Mouse (Mus musculus) MEL (cell line): ENCODE measurements around the gene Tnfsf10.

Source experiments
- CTCF ChIP-seq, 3 experiments: IDR thresholded peaks in 2 of 3; conservative IDR thresholded peaks in 1 of 3; 2 replicates each; pipeline ENCODE4 v1.5.1; 2011 to 2012; ENCODE audit warnings: low read length in 3 of 3, low read depth in 2 of 3, mild to moderate bottlenecking in 2 of 3, improper control_type of control experiment in 1 of 3, inconsistent platforms in 1 of 3, mixed read lengths in 1 of 3, moderate library complexity in 1 of 3; ENCODE audit not compliant: control insufficient read depth in 1 of 3, insufficient read depth in 1 of 3, poor library complexity in 1 of 3, severe bottlenecking in 1 of 3
- E2F4 ChIP-seq: IDR thresholded peaks from 2 replicates; pipeline ENCODE4 v1.6.1; 2011; ENCODE audit warnings: low read depth, low read length, improper control_type of control experiment, borderline replicate concordance
- EP300 ChIP-seq, 2 experiments: IDR thresholded peaks; 2 replicates each; pipeline ENCODE4 v1.6.1; 2011; ENCODE audit warnings: improper control_type of control experiment in 2 of 2, low read length in 2 of 2, low read depth in 1 of 2, mild to moderate bottlenecking in 1 of 2
- GABPA ChIP-seq: IDR thresholded peaks from 2 replicates; pipeline ENCODE4 v1.6.1; 2012; ENCODE audit warnings: low read depth, mild to moderate bottlenecking, inconsistent platforms, low read length, improper control_type of control experiment, moderate library complexity
- GATA1 ChIP-seq: IDR thresholded peaks from 2 replicates; pipeline ENCODE4 v1.6.1; 2011; ENCODE audit warnings: low read depth, low read length, improper control_type of control experiment
- KAT2A ChIP-seq: conservative IDR thresholded peaks from 2 replicates; pipeline ENCODE4 v1.6.1; 2012; ENCODE audit warnings: low read depth, low read length, improper control_type of control experiment, inconsistent platforms
- MAFK ChIP-seq: IDR thresholded peaks from 2 replicates; pipeline ENCODE4 v1.6.1; 2011; ENCODE audit warnings: low read depth, mild to moderate bottlenecking, low read length, improper control_type of control experiment, borderline replicate concordance
- MAX ChIP-seq: IDR thresholded peaks from 2 replicates; pipeline ENCODE4 v1.6.1; 2011; ENCODE audit warnings: low read length, improper control_type of control experiment
- MYB ChIP-seq: IDR thresholded peaks from 2 replicates; pipeline ENCODE4 v1.6.1; 2011; ENCODE audit warnings: mild to moderate bottlenecking, low read depth, low read length, improper control_type of control experiment
- MYC ChIP-seq: IDR thresholded peaks from 2 replicates; pipeline ENCODE4 v1.6.1; 2011; ENCODE audit warnings: low read depth, mild to moderate bottlenecking, low read length, improper control_type of control experiment, moderate library complexity
- POLR2A ChIP-seq, 2 experiments: IDR thresholded peaks; 2 replicates each; pipeline ENCODE4 v1.6.1; 2011 to 2012; ENCODE audit warnings: low read length in 2 of 2, mild to moderate bottlenecking in 2 of 2, control low read depth in 1 of 2, improper control_type of control experiment in 1 of 2, low read depth in 1 of 2, moderate library complexity in 1 of 2; ENCODE audit not compliant: control insufficient read depth in 1 of 2, insufficient read depth in 1 of 2, poor library complexity in 1 of 2

- TF ChIP-seq MYB (no peak), GATA1 (no peak), POLR2A (IDR thresholded peaks at IDR 0.05; ENCODE audit: control insufficient read depth in 1 of 2, insufficient read depth in 1 of 2, low read depth in 1 of 2, low read length in 2 of 2, poor library complexity in 1 of 2) (no peak), MAX (no peak), E2F4 (no peak), MAFK (no peak), KAT2A (no peak), CTCF (IDR thresholded peaks at IDR 0.05 in 2 of 3, conservative IDR thresholded peaks at IDR 0.05 in 1 of 3; ENCODE audit: control insufficient read depth in 1 of 3, insufficient read depth in 1 of 3, low read depth in 2 of 3, low read length in 3 of 3, poor library complexity in 1 of 3, severe bottlenecking in 1 of 3) (no peak), MYC (no peak), GABPA (no peak), EP300 (IDR thresholded peaks at IDR 0.05; ENCODE audit: low read depth in 1 of 2, low read length in 2 of 2) (no peak)
Measured at GRCm38 (mm10) chr3:27302339-27303022, 14.3 kb upstream of the Tnfsf10 start.
